Mouse (Mus musculus) large intestine, adult 2 months (tissue): ENCODE data around the gene Hacd2. TPM values are rescaled to one million over a fixed set of nuclear protein-coding genes. Genes with fewer than 3 reads are reported as not detected.

Experiments used
- DNase-seq: peaks from one replicate; pipeline ENCODE4 v3.0.0-alpha.2; 2012; ENCODE audit warnings: low read depth, low spot score
- WGBS: fragments of 180-500 bp; shearing (Covaris S2); methylation state at CpG from one replicate; pipeline ENCODE4 v1.1.7; 2018; 5-methylcytosine and 5-hydroxymethylcytosine counted together
- polyA plus RNA-seq: library from polyadenylated mRNA; depleted of rRNA; stranded (reverse); fragments of >200 nt; gene quantifications from 2 replicates; pipeline ENCODE4 v1.2.3, GENCODE M21; 2012; rRNA removed

Hacd2 gene
- polyA plus RNA-seq, 1 experiment = 15.6 TPM

DNA sequence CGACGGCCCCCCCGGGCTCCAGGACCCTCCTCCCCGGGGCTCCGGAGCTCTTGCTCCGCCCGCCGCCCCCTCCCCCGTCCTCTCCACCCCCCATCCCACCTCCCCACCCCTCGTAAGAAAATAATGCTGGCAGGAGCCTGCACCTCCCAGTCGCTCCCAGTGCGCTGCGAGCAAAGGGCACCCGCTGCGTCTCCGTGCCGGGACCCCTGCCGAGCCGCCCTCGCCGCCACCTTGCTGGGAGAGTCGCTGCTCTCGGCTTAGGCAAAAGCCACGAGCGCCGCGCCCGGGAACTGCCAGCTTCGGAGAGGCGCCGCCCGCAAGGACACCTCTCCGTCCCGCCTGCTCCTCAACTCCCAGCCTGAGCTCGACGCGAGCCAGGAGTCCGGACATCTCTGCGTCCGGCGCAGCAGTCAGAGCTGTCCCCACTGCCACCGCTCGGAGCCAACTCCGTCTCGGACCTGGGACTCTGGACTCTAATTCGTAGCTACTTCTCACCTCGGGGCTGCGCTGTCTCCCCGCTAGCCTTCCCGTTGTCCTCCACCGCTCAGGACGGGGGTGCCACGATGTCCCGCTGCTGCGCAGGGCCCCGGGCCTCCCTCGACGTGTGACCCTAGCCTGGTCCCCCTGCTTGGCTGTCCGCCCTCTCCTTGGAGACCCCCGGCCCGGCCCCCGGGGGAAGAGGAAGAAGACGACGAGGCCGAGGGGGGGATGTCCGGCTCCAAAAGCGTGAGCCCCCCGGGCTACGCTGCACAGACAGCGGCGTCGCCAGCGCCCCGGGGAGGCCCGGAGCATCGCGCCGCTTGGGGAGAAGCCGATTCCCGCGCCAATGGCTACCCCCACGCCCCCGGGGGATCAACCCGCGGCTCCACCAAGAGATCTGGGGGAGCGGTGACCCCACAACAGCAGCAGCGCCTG lies 133.4 kb downstream of the Hacd2 start:
- 2% methylated on average over 87 of the region's 87 CpGs for WGBS
- DNase-seq = no peak

- 4% methylated on average over 48 of the region's 48 CpGs for whole genome bisulfite sequencing
- no peak for DNase-seq
Observed at GRCm38 (mm10) chr16:35156306-35156695, 134.1 kb downstream of the Hacd2 start.

DNA sequence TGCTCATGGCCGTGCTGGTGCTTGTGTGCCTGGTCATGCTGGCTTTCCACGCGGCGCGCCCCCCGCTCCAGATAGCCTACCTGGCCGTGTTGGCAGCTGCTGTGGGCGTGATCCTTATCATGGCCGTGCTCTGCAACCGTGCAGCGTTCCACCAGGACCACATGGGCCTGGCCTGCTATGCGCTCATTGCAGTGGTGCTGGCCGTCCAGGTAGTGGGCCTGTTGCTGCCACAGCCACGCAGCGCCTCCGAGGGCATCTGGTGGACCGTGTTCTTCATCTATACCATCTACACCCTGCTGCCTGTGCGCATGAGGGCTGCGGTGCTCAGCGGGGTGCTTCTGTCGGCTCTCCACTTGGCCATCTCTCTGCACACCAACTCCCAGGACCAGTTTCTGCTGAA lies 134.6 kb downstream of the Hacd2 start:
- WGBS = 72% methylated on average over 21 of the region's 21 CpGs
- DNase-seq = no peak

Other genes with a start within 250 kb of the Hacd2 start
- gene Adcy5, start 132.4 kb downstream of the Hacd2 start, polyA plus RNA-seq = 12.1 and 14.7 TPM in 2 replicates